Mouse (Mus musculus): ENCODE measurements around the gene Maml3.

The Maml3 gene

DNA sequence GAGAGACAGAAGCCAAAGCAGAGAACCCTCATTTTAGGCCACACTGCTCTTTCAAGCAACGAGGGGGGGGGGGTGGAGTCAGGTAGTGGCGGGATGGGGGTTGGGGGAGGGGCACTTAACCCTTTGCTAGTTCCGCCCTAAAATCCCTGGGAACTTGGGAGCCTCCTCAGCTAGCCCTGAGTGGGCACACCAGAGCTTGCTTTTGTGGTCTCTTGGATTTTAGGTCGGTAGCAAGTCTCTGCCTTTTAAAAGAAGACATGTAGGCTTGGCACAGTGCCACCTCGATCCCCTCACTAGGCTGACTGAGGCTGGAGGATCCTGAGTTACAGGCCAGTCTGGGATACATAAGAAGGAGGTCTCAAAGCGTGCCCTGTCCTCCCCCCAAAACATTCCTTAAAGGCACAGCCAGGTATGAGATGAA lies 59.6 kb downstream of the Maml3 start:
- DNase-seq = peak; percentile 22

GRCm38 (mm10) chr3:52044651-52045050 lies 60.2 kb downstream of the Maml3 start:
- DNase-seq = no peak

DNA sequence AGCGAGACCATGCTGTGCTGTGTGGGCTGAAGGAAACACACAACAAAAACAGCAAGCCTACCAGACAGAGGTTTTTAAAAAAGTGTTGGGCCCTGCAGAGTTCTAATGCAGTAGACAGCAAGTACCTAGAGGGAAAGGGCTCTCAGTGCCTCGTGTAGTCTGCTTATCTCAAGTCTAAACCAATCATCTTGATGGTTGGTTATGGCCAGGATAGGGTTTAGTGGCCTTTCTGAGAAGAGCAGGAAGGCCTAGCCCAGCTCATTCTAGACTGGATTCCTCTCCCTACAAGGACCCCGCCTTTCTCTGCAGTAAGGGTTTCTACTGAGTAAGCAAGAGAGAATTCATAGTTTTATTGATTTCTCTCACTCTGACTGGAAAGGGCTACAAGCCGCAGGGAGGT lies 61.0 kb downstream of the Maml3 start:
- DNase-seq = no peak

DNA sequence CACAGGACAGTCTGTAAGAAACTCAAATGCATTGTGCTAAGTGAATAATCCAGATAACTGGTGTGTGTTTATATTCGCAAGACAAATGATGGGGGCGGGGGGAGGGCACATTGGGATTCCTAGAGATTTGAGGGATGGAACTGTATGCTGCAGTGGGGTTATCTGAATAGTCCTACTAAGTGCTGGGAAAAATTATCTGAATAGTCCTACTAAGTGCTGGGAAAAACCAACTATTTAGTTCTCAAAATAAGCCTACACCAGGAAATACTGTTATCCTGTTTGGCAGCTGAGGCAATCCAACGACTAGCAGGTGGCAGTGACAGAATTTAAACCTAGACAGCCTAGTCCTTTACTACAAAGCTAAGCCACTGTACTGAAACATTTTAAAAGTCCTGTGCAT lies 62.2 kb downstream of the Maml3 start:
- no peak for DNase-seq

DNA sequence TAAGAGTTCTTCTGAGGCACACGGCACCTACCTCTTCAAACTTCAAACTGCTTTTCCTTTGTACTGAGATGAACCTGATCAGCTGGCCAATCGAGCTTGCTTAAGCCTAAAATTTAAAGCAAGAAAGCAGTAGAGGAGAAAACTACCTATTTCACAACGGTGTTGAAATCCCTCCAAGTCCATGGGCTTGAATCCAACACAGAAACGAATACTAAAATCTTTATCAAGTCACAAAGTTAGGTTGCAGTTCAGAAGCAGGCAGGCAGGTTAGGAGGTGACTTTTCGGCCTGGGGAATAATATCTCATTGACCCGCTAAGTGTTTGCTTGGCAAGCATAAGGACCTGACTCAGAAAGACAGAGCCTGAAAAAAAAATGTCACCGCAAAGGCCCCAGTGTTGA lies 64.9 kb downstream of the Maml3 start:
- DNase-seq = no peak

DNA sequence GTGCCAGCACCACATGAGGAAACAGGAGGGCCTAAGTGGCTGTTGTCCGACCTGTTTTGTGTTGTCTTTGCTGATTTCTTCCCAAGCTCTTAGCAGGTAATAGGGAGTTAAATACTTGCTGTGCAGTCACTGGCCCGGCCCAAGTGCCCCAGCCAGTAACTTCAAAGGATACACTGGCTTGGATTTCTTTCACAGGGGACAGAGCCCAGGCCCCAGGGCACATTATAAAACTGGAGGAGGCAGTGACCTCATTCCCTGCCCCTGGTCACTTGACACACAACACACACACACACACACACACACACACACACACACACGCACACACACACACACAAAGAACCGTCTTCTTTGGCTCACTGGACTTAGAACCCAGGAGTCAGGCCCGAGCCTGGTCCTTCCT lies 67.6 kb downstream of the Maml3 start:
- DNase-seq = no peak

GRCm38 (mm10) chr3:52035404-52035803 lies 69.5 kb downstream of the Maml3 start:
- no peak for DNase-seq

GRCm38 (mm10) chr3:52033857-52034588 lies 70.9 kb downstream of the Maml3 start:
- no peak for DNase-seq

GRCm38 (mm10) chr3:52031327-52031726 lies 73.5 kb downstream of the Maml3 start:
- DNase-seq = no peak

- no peak for DNase-seq
These were observed 74.8 kb downstream of the Maml3 start for GRCm38 (mm10) chr3:52030114-52030513.

- DNase-seq = peak; percentile 83
These were observed 75.2 kb downstream of the Maml3 start for GRCm38 (mm10) chr3:52029661-52030081.

- no peak for DNase-seq
These were observed 76.9 kb downstream of the Maml3 start for GRCm38 (mm10) chr3:52027972-52028371.

DNA sequence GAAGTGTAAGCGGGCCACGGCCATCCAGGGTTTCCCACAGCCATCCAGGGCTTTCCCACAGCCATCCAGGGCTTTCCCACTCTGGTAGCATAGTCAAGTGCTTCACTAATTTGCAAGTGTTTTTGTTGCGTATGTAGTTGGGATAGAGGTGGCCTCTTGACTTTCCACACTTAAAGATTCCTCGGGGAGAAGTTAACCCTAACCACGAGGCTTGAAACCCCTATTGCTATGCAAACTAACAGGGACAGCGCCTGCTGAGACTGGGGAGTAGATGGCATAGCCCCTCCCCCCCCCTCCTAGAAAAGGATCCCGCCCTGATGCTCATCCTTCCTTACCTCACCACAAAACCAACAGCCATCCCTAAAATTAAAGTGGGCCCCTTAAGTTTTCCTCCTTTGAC lies 82.4 kb downstream of the Maml3 start:
- no peak for DNase-seq

DNA sequence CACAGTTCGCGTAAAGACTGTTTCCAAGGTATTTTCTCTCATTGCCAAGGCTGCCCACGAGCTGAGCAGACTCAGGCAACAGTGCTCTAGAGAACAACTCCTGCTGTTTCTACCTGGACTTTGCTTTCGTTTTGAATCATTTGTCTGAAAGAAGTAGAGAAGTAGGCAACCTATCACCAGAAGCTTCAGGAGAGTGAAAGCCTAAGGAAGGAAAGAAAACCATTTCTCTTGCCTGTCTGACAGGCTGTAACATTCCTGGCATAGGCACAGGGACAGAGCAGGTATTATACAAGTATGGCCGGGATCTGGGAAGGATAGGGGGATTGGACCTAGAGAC lies 86.8 kb downstream of the Maml3 start:
- DNase-seq = no peak

GRCm38 (mm10) chr3:52017439-52018102 lies 87.3 kb downstream of the Maml3 start:
- no peak for DNase-seq

DNA sequence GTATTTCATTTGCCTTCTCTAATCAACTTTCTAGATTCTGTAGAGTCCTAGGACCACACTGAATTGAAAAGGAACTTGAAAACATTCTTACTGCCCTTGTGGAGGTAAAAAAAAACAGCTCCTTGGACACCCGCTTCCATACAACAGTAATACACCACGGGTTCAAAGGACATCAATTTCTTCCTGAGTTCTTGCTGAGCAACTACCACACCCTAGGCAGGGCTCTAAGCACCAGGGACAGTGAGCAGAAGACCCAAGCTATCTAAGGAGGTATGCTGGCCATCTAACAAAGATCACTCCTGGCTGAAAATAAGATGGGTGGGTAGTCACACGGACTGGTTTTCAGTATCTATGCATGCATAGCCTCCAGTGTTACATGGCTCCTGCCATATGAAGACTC lies 88.7 kb downstream of the Maml3 start:
- DNase-seq = no peak

- DNase-seq = no peak
These were observed 89.3 kb downstream of the Maml3 start for GRCm38 (mm10) chr3:52015556-52015955.

DNA sequence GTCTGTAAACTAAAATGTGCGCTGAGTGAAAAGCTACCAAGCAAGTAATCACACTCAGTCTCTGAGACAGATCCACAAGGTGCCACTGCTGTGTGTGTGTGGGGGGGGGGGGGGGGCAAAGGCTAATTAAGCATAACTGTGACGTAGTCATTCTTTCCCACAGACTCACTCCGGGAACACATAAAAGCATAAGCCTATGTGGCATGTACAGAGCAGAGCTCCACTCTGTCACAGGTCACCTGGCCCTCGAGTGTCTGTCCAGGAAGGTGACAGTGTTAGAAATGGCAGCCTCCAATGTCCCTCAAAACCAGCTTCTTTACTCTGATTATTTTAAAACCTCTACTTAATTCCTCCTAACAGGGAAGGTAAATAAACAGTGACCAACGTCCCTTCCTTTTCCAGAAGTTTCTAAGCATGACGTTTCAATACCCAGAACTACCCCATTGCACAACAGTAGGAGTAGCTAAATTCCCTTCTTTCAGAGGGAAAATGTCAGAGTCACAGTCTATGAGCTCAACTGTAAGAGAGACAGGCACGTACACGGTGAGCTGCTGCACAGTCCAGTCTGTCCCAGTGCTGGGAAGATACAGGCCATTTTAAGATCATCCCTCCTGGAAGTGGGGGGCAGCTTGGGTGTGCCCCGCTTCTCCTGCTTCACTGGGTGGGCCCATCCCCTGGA lies 93.7 kb downstream of the Maml3 start:
- no peak for DNase-seq

GRCm38 (mm10) chr3:52009321-52009720 lies 95.6 kb downstream of the Maml3 start:
- peak; percentile 34 for DNase-seq

DNA sequence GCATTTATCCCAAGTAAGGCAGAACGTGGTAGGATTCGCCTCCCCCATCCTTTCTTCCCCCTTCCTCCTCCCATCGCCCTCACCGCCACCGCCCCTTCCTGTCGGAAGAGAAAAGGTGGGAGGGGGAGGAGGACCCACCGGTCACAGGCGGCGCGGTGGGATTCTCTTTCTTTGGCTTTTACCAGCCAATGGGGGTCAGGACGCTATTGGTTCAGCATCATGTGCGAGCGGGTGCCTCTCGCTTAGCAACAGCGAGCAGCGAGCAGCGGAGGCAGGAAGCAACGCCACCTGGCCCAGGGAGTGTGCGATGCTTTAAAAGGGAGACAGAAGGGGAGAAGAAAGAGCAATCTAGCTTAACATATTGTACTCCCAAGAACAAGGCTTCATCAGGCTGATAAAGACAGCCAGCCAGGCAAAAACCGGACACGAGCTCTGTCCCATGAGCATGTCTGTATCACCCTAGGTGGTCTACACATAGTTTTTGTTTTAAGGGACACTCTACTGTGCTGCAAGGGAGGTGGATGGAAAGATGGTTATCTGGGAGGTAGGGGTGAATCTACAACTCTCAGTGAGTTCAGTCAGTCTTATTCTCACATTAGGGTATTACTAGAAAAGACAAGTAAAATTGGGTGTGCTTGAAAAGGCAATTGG lies 97.1 kb downstream of the Maml3 start:
- peak; percentile 87 for DNase-seq

GRCm38 (mm10) chr3:52006721-52007330 lies 98.0 kb downstream of the Maml3 start:
- no peak for DNase-seq

- no peak for DNase-seq
These were observed 101.2 kb downstream of the Maml3 start for GRCm38 (mm10) chr3:52003663-52004062.

DNA sequence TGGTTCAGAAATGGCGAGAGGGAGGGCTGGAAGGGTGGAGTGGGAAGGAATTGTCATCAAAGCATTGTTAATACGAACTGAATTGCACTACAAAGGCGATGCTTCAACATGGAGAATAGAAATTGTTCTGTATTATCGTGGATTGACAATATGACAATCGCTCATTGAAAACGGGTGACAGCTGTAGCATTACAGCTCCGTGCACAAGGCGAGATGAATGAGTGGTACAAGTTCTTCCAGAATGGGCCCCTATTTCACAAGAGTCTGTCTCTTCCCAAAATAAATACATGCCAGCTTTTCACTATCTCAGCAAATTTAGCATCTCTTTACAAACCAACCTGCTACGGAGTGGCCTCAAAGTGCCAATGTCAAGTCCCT lies 103.4 kb downstream of the Maml3 start:
- peak; percentile 69 for DNase-seq

Data from layer of hippocampus, adult 9-11 months (tissue).